Mouse (Mus musculus) cerebellum, adult 9-11 months (tissue): ENCODE results near the gene Eda.

Experiments used
- DNase-seq: peaks from one replicate; pipeline ENCODE4 v3.0.0; 2022

Gene Eda

GRCm38 (mm10) chrX:99975250-99975984, at the start of gene Eda:
Eda (plus strand) TSS chrX:99975606.
- peak; percentile 45 for DNase-seq

GRCm38 (mm10) chrX:99961002-99961401, 14.4 kb upstream of the Eda start:
- no peak for DNase-seq

- no peak for DNase-seq
Observed at GRCm38 (mm10) chrX:99970111-99970510, 5.3 kb upstream of the Eda start.

GRCm38 (mm10) chrX:99974381-99974780, 1.0 kb upstream of the Eda start:
- DNase-seq, result no peak

GRCm38 (mm10) chrX:99974803-99975202, 603 bp upstream of the Eda start:
- no peak for DNase-seq

GRCm38 (mm10) chrX:99975985-99976924, 849 bp downstream of the Eda start:
- peak; percentile 1 for DNase-seq

GRCm38 (mm10) chrX:99978354-99978753, 2.9 kb downstream of the Eda start:
- no peak for DNase-seq

- DNase-seq, result no peak
Observed at GRCm38 (mm10) chrX:99993434-99993833, 18.0 kb downstream of the Eda start.

- DNase-seq, result no peak
Observed at GRCm38 (mm10) chrX:99999342-99999741, 23.9 kb downstream of the Eda start.

- no peak for DNase-seq
Observed at GRCm38 (mm10) chrX:100118362-100118761, 143.0 kb downstream of the Eda start.

GRCm38 (mm10) chrX:100195286-100195685, 219.9 kb downstream of the Eda start:
- DNase-seq, result no peak

GRCm38 (mm10) chrX:100313652-100314051, 338.2 kb downstream of the Eda start:
- no peak for DNase-seq

GRCm38 (mm10) chrX:100314172-100314902, 338.9 kb downstream of the Eda start:
- no peak for DNase-seq

GRCm38 (mm10) chrX:100340687-100341086, 365.3 kb downstream of the Eda start:
- no peak for DNase-seq

- no peak for DNase-seq
Observed at GRCm38 (mm10) chrX:100344433-100344832, 369.0 kb downstream of the Eda start.

- no peak for DNase-seq
Observed at GRCm38 (mm10) chrX:100356974-100357373, 381.6 kb downstream of the Eda start.

GRCm38 (mm10) chrX:100389887-100390286, 414.5 kb downstream of the Eda start:
- peak; percentile 35 for DNase-seq

- DNase-seq, result no peak
Observed at GRCm38 (mm10) chrX:100392304-100392703, 416.9 kb downstream of the Eda start.

- DNase-seq, result no peak
Observed at GRCm38 (mm10) chrX:100394223-100394861, 418.9 kb downstream of the Eda start.

GRCm38 (mm10) chrX:100395026-100395425, 419.6 kb downstream of the Eda start:
- DNase-seq, result no peak

GRCm38 (mm10) chrX:100400900-100401299, 425.5 kb downstream of the Eda start:
- DNase-seq, result no peak

- no peak for DNase-seq
Observed at GRCm38 (mm10) chrX:100401657-100402056, 426.3 kb downstream of the Eda start.

- DNase-seq, result no peak
Observed at GRCm38 (mm10) chrX:100409245-100409644, 433.8 kb downstream of the Eda start.
